Mouse (Mus musculus) c-Kit-negative CD71-positive TER-119-positive erythroid progenitor cells, embryonic 14.5 days (primary cell): ENCODE results near the gene Gm364.
A peak's percentile ranks its signal among the peaks of the same experiment; 100 is the strongest.

Source experiments
- DNase-seq: peaks from one replicate; pipeline ENCODE4 v3.0.0-alpha.2; 2013; ENCODE audit warnings: low read depth, low spot score

The Gm364 gene

GRCm38 (mm10) chrX:57408769-57409168 lies at the start of gene Gm364:
TSS of gene Gm364 (plus strand) at chrX:57409154.
- no peak for DNase-seq

GRCm38 (mm10) chrX:57359316-57359715 lies 49.6 kb upstream of the Gm364 start:
- DNase-seq: no peak

GRCm38 (mm10) chrX:57364891-57365569 lies 43.9 kb upstream of the Gm364 start:
- DNase-seq: peak; percentile 66

GRCm38 (mm10) chrX:57372965-57373364 lies 36.0 kb upstream of the Gm364 start:
- no peak for DNase-seq

- peak; percentile 49 for DNase-seq
These were observed 35.4 kb upstream of the Gm364 start for GRCm38 (mm10) chrX:57373543-57373942.

GRCm38 (mm10) chrX:57374029-57374428 lies 34.9 kb upstream of the Gm364 start:
- DNase-seq: no peak

- DNase-seq: no peak
These were observed 31.9 kb upstream of the Gm364 start for GRCm38 (mm10) chrX:57377096-57377495.

GRCm38 (mm10) chrX:57378579-57378978 lies 30.4 kb upstream of the Gm364 start:
- no peak for DNase-seq

GRCm38 (mm10) chrX:57380915-57381314 lies 28.0 kb upstream of the Gm364 start:
- DNase-seq: no peak

- DNase-seq: peak; percentile 79
These were observed 16.3 kb upstream of the Gm364 start, which contains the start of gene Rbmx for GRCm38 (mm10) chrX:57392367-57393246. TSS of gene Rbmx (minus strand) at chrX:57393036.

- DNase-seq: no peak
These were observed 15.5 kb upstream of the Gm364 start for GRCm38 (mm10) chrX:57393412-57393811.

GRCm38 (mm10) chrX:57401388-57401787 lies 7.6 kb upstream of the Gm364 start:
- DNase-seq: no peak

GRCm38 (mm10) chrX:57403651-57404050 lies 5.3 kb upstream of the Gm364 start:
- no peak for DNase-seq

- DNase-seq: no peak
These were observed 22.7 kb downstream of the Gm364 start for GRCm38 (mm10) chrX:57431610-57432009.

GRCm38 (mm10) chrX:57433897-57434296 lies 24.9 kb downstream of the Gm364 start:
- DNase-seq: no peak

GRCm38 (mm10) chrX:57503634-57504033 lies 94.7 kb downstream of the Gm364 start, which contains the start of gene Gpr101:
TSS of gene Gpr101 (minus strand) at chrX:57503757.
- no peak for DNase-seq

- no peak for DNase-seq
These were observed 97.3 kb downstream of the Gm364 start for GRCm38 (mm10) chrX:57506247-57506646.

- DNase-seq: no peak
These were observed 112.5 kb downstream of the Gm364 start for GRCm38 (mm10) chrX:57521117-57522095.
